Mouse (Mus musculus): ENCODE data around the gene Dab2. TPM values are rescaled to one million over a fixed set of nuclear protein-coding genes. Genes with fewer than 3 reads are reported as not detected.
A peak's percentile ranks its signal among the peaks of the same experiment; 100 is the strongest.

Dab2 gene
- polyA plus RNA-seq (2015; fragmentation: Nextera tagmentation; extraction: Ambion mirVana), result 72.6 and 81.8 TPM in 2 replicates

DNA sequence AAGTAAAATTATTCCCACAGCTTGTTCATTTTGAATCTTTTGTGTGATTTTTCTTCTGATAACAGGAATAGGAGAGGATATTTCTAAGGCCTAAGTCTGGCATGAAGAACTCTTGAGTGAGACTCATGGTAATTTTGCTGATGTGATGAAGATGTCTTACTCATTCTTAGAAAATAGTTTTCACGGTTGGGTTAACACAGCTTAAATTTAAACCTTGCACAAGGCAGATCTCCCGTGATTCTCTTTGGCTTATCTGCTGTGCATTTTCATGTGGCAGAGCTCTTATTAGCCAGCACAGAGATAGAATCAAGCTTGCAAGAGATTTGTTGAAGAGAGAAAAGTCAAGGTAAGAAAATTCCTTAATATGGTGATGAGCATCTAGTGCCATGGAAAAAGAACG lies at the start of gene Dab2:
Dab2 (plus strand) TSS at position 235 of the 400 bp plus-strand sequence.
- H3K4me1 ChIP-seq, result no peaks in the 10 kb centered on the region
- H3K36me3 ChIP-seq, result no peaks in the 10 kb centered on the region
- H3K27me3 ChIP-seq, result no peaks in the 10 kb centered on the region
- no peak within 1 kb of the TSS for H3K4me2 ChIP-seq
- H3K27ac ChIP-seq, result no peak within 1 kb of the TSS
- H3K9me3 ChIP-seq, result no peaks in the 10 kb centered on the region
- no peak within 1 kb of the TSS for H3K4me3 ChIP-seq
- H3K9ac ChIP-seq, result no peak within 1 kb of the TSS
- 79% methylated on average over 3 of the region's 3 CpGs for WGBS
- ATAC-seq (ENCODE audit: insufficient number of reproducible peaks, insufficient read depth, low FRiP score, low TSS enrichment, low read depth), result no peak

DNA sequence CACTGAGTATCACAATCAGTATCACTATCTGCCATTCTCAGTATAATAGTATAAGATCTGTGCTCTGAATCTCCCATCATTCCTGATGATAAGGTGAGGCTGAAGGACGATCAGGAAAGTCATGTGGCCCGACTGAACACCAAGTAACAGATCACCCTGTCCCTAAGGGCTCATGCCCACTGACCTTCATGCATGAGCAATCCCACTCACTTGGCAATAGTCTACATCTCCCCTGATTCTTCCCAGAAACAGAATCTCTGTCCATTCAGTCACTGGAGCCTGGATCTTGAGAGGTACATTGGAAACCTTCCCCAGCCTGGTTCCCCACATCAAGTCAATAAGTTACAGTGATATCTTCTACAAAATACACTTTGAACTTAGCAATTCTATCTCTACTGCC lies 46.1 kb upstream of the Dab2 start:
- Histone ChIP-seq H3K27ac (no peak overlapping the region), H3K27me3 (no peaks in the 10 kb centered on the region), H3K9me3 (no peaks in the 10 kb centered on the region), H3K4me1 (no peaks in the 10 kb centered on the region), H3K4me2 (no peak overlapping the region), H3K36me3 (no peaks in the 10 kb centered on the region), H3K4me3 (no peak overlapping the region), H3K9ac (no peak overlapping the region)
- WGBS, result 79% methylated on average over 2 of the region's 2 CpGs
- no peak for ATAC-seq (ENCODE audit: insufficient number of reproducible peaks, insufficient read depth, low FRiP score, low TSS enrichment, low read depth)

GRCm38 (mm10) chr15:6254383-6254782 lies 45.2 kb upstream of the Dab2 start:
- Histone ChIP-seq H3K27me3 (no peaks in the 10 kb centered on the region), H3K4me2 (no peak overlapping the region), H3K27ac (no peak overlapping the region), H3K9ac (no peak overlapping the region), H3K36me3 (no peaks in the 10 kb centered on the region), H3K4me1 (no peaks in the 10 kb centered on the region), H3K9me3 (no peaks in the 10 kb centered on the region), H3K4me3 (no peak overlapping the region)
- 89% methylated on average over 2 of the region's 2 CpGs for WGBS
- no peak for ATAC-seq (ENCODE audit: insufficient number of reproducible peaks, insufficient read depth, low FRiP score, low TSS enrichment, low read depth)

GRCm38 (mm10) chr15:6257049-6257448 lies 42.5 kb upstream of the Dab2 start:
- WGBS, result 81% methylated on average over 2 of the region's 2 CpGs
- Histone ChIP-seq H3K4me1 (no peaks in the 10 kb centered on the region), H3K4me3 (no peak overlapping the region), H3K9ac (no peak overlapping the region), H3K27ac (no peak overlapping the region), H3K27me3 (no peaks in the 10 kb centered on the region), H3K4me2 (no peak overlapping the region), H3K36me3 (no peaks in the 10 kb centered on the region), H3K9me3 (no peaks in the 10 kb centered on the region)
- ATAC-seq (ENCODE audit: insufficient number of reproducible peaks, insufficient read depth, low FRiP score, low TSS enrichment, low read depth), result no peak

GRCm38 (mm10) chr15:6259957-6260740 lies 39.4 kb upstream of the Dab2 start:
- 42% methylated on average over 3 of the region's 3 CpGs for WGBS
- H3K4me1 ChIP-seq, result no peaks in the 10 kb centered on the region
- no peak overlapping the region for H3K4me2 ChIP-seq
- no peaks in the 10 kb centered on the region for H3K9me3 ChIP-seq
- no peak overlapping the region for H3K4me3 ChIP-seq
- H3K27ac ChIP-seq, result peak overlapping the region; percentile 24; the same call in 1 of the 2 replicates
- no peak overlapping the region for H3K9ac ChIP-seq
- no peaks in the 10 kb centered on the region for H3K36me3 ChIP-seq
- H3K27me3 ChIP-seq, result no peaks in the 10 kb centered on the region
- ATAC-seq (ENCODE audit: insufficient number of reproducible peaks, insufficient read depth, low FRiP score, low TSS enrichment, low read depth), result no peak

GRCm38 (mm10) chr15:6260741-6261430 lies 38.7 kb upstream of the Dab2 start:
- H3K4me2 ChIP-seq, result no peak overlapping the region
- WGBS, result 73% methylated on average over 6 of the region's 6 CpGs
- H3K27me3 ChIP-seq, result no peaks in the 10 kb centered on the region
- no peaks in the 10 kb centered on the region for H3K9me3 ChIP-seq
- H3K9ac ChIP-seq, result no peak overlapping the region
- H3K27ac ChIP-seq, result peak overlapping the region; percentile 24; the same call in 1 of the 2 replicates
- no peak overlapping the region for H3K4me3 ChIP-seq
- H3K36me3 ChIP-seq, result no peaks in the 10 kb centered on the region
- no peaks in the 10 kb centered on the region for H3K4me1 ChIP-seq
- no peak for ATAC-seq (ENCODE audit: insufficient number of reproducible peaks, insufficient read depth, low FRiP score, low TSS enrichment, low read depth)

GRCm38 (mm10) chr15:6267147-6267758 lies 32.3 kb upstream of the Dab2 start:
- H3K4me3 ChIP-seq, result no peak overlapping the region
- H3K36me3 ChIP-seq, result no peaks in the 10 kb centered on the region
- H3K27me3 ChIP-seq, result no peaks in the 10 kb centered on the region
- H3K4me1 ChIP-seq, result no peaks in the 10 kb centered on the region
- ATAC-seq (ENCODE audit: insufficient number of reproducible peaks, insufficient read depth, low FRiP score, low TSS enrichment, low read depth), result no peak
- 75% methylated on average over 3 of the region's 3 CpGs for WGBS
- no peak overlapping the region for H3K27ac ChIP-seq
- no peaks in the 10 kb centered on the region for H3K9me3 ChIP-seq
- no peak overlapping the region for H3K4me2 ChIP-seq
- H3K9ac ChIP-seq, result no peak overlapping the region

- no peak for ATAC-seq (ENCODE audit: insufficient number of reproducible peaks, insufficient read depth, low FRiP score, low TSS enrichment, low read depth)
- WGBS, result 56% methylated on average over 11 of the region's 11 CpGs
- Histone ChIP-seq H3K4me3 (no peak overlapping the region), H3K36me3 (no peaks in the 10 kb centered on the region), H3K9ac (no peak overlapping the region), H3K4me2 (no peak overlapping the region), H3K27ac (peak overlapping the region; percentile 55), H3K9me3 (no peaks in the 10 kb centered on the region), H3K27me3 (no peaks in the 10 kb centered on the region), H3K4me1 (peaks cover 27% of the 10 kb centered on the region)
Observed at GRCm38 (mm10) chr15:6278606-6279468, 20.8 kb upstream of the Dab2 start.

- ATAC-seq (ENCODE audit: insufficient number of reproducible peaks, insufficient read depth, low FRiP score, low TSS enrichment, low read depth), result peak; percentile 74
- Histone ChIP-seq H3K27me3 (no peaks in the 10 kb centered on the region), H3K9me3 (no peaks in the 10 kb centered on the region), H3K4me1 (peaks cover 27% of the 10 kb centered on the region), H3K36me3 (no peaks in the 10 kb centered on the region), H3K27ac (peak overlapping the region; percentile 66), H3K9ac (no peak overlapping the region), H3K4me2 (no peak overlapping the region), H3K4me3 (no peak overlapping the region)
- WGBS, result 19% methylated on average over 4 of the region's 4 CpGs
Observed at GRCm38 (mm10) chr15:6280021-6280451, 19.6 kb upstream of the Dab2 start.

GRCm38 (mm10) chr15:6283249-6283648 lies 16.3 kb upstream of the Dab2 start:
- Histone ChIP-seq H3K4me1 (peaks cover 27% of the 10 kb centered on the region), H3K27ac (peak overlapping the region; percentile 45), H3K27me3 (no peaks in the 10 kb centered on the region), H3K4me3 (no peak overlapping the region), H3K4me2 (no peak overlapping the region), H3K9ac (no peak overlapping the region), H3K36me3 (no peaks in the 10 kb centered on the region), H3K9me3 (no peaks in the 10 kb centered on the region)
- WGBS, result 19% methylated on average over 9 of the region's 9 CpGs
- ATAC-seq (ENCODE audit: insufficient number of reproducible peaks, insufficient read depth, low FRiP score, low TSS enrichment, low read depth), result no peak

DNA sequence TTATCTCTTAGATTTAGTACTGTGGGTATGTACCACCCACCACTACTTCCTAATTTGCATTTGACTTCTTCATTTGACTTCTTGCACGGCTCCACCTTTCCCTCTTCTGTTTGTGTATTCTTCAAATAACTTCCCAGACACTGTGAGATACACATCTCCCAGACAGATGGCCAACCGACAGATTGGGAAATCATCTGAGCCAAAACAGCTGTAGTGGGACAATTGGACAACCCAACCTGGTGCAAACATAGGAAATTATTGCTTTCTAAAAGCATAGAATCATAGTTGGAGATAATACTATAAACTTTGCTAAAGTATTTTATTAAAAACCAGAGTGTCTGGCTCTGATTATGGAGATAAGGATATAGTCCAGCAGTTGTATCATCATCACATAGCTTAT lies 3.5 kb upstream of the Dab2 start:
- no peak for ATAC-seq (ENCODE audit: insufficient number of reproducible peaks, insufficient read depth, low FRiP score, low TSS enrichment, low read depth)
- H3K4me2 ChIP-seq, result no peak overlapping the region
- H3K27me3 ChIP-seq, result no peaks in the 10 kb centered on the region
- H3K9ac ChIP-seq, result no peak overlapping the region
- H3K9me3 ChIP-seq, result no peaks in the 10 kb centered on the region
- H3K4me1 ChIP-seq, result no peaks in the 10 kb centered on the region
- H3K4me3 ChIP-seq, result no peak overlapping the region
- H3K27ac ChIP-seq, result no peak overlapping the region
- WGBS, result 72% methylated on average over 2 of the region's 2 CpGs
- no peaks in the 10 kb centered on the region for H3K36me3 ChIP-seq

Measured in embryonic facial prominence, embryonic 13.5 days (tissue).